Mouse (Mus musculus) MEL (cell line): ENCODE data around the gene Plekhj1. TPM values are rescaled to one million over a fixed set of nuclear protein-coding genes. Genes with fewer than 3 reads are reported as not detected.

ENCODE experiments used
- DNase-seq: peaks from one replicate; pipeline ENCODE4 v3.0.0; 2011; ENCODE audit warnings: low read depth, low spot score
- H3K27ac ChIP-seq: 2 replicates; pipeline ENCODE4 v1.5.1; 2012; ENCODE audit warnings: low read depth, mild to moderate bottlenecking, control low read depth, low read length, moderate library complexity; ENCODE audit not compliant: control insufficient read depth
- H3K27me3 ChIP-seq, 2 experiments: fragments of 150-350 bp in 1 of 2; sonication (generic) in 1 of 2; 2 replicates each; pipeline ENCODE4 v1.6.1; 2012; ENCODE audit warnings: low read length in 2 of 2, mild to moderate bottlenecking in 2 of 2, improper control_type of control experiment in 1 of 2, moderate library complexity in 1 of 2; ENCODE audit not compliant: insufficient read depth in 2 of 2, control insufficient read depth in 1 of 2
- H3K36me3 ChIP-seq, 2 experiments: 2 replicates each; pipeline ENCODE4 v1.6.1; 2012 to 2014; ENCODE audit warnings: low read length in 2 of 2, improper control_type of control experiment in 1 of 2, inconsistent platforms in 1 of 2, mild to moderate bottlenecking in 1 of 2; ENCODE audit not compliant: insufficient read depth in 2 of 2, control insufficient read depth in 1 of 2
- H3K4me1 ChIP-seq, 2 experiments: fragments of 150-350 bp in 1 of 2; sonication (generic) in 1 of 2; 2 replicates each; pipeline ENCODE4 v1.6.1; 2012; ENCODE audit warnings: low read length in 2 of 2, improper control_type of control experiment in 1 of 2, mild to moderate bottlenecking in 1 of 2; ENCODE audit not compliant: insufficient read depth in 2 of 2, control insufficient read depth in 1 of 2
- H3K4me3 ChIP-seq, 2 experiments: fragments of 150-350 bp in 1 of 2; sonication (generic) in 1 of 2; 2 replicates each; pipeline ENCODE4 v1.5.1; 2012; ENCODE audit warnings: low read depth in 2 of 2, low read length in 2 of 2, mild to moderate bottlenecking in 2 of 2, moderate library complexity in 2 of 2, control low read depth in 1 of 2, improper control_type of control experiment in 1 of 2; ENCODE audit not compliant: control insufficient read depth in 1 of 2, insufficient read depth in 1 of 2
- H3K79me2 ChIP-seq: 2 replicates; pipeline ENCODE4 v1.6.1; 2012; ENCODE audit warnings: mild to moderate bottlenecking, low read length, moderate library complexity; ENCODE audit not compliant: control insufficient read depth, poor library complexity, insufficient read depth
- H3K9ac ChIP-seq: 2 replicates; pipeline ENCODE4 v1.6.1; 2012; ENCODE audit warnings: low read depth, mild to moderate bottlenecking, control low read depth, low read length, moderate library complexity; ENCODE audit not compliant: control insufficient read depth, poor library complexity, severe bottlenecking
- H3K9me3 ChIP-seq: fragments of 150-350 bp; sonication (generic); replicated peaks from 2 replicates; pipeline ENCODE4 v1.6.1; 2012; ENCODE audit warnings: mild to moderate bottlenecking, low read length, improper control_type of control experiment, moderate library complexity; ENCODE audit not compliant: insufficient read depth
- BHLHE40 ChIP-seq: IDR thresholded peaks from 2 replicates; pipeline ENCODE4 v1.6.1; 2012; ENCODE audit warnings: low read depth, mild to moderate bottlenecking, inconsistent platforms, low read length, improper control_type of control experiment, borderline replicate concordance
- CHD1 ChIP-seq: IDR thresholded peaks from 2 replicates; pipeline ENCODE4 v1.6.1; 2012; ENCODE audit warnings: low read depth, mild to moderate bottlenecking, inconsistent platforms, low read length, improper control_type of control experiment
- CTCF ChIP-seq, 3 experiments: IDR thresholded peaks in 2 of 3; conservative IDR thresholded peaks in 1 of 3; 2 replicates each; pipeline ENCODE4 v1.5.1; 2011 to 2012; ENCODE audit warnings: low read length in 3 of 3, low read depth in 2 of 3, mild to moderate bottlenecking in 2 of 3, improper control_type of control experiment in 1 of 3, inconsistent platforms in 1 of 3, mixed read lengths in 1 of 3, moderate library complexity in 1 of 3; ENCODE audit not compliant: control insufficient read depth in 1 of 3, insufficient read depth in 1 of 3, poor library complexity in 1 of 3, severe bottlenecking in 1 of 3
- E2F4 ChIP-seq: IDR thresholded peaks from 2 replicates; pipeline ENCODE4 v1.6.1; 2011; ENCODE audit warnings: low read depth, low read length, improper control_type of control experiment, borderline replicate concordance
- ELF1 ChIP-seq: IDR thresholded peaks from 2 replicates; pipeline ENCODE4 v1.6.1; 2014; ENCODE audit warnings: low read depth, mild to moderate bottlenecking, inconsistent platforms, low read length, improper control_type of control experiment, moderate library complexity
- EP300 ChIP-seq, 2 experiments: IDR thresholded peaks; 2 replicates each; pipeline ENCODE4 v1.6.1; 2011; ENCODE audit warnings: improper control_type of control experiment in 2 of 2, low read length in 2 of 2, low read depth in 1 of 2, mild to moderate bottlenecking in 1 of 2
- ETS1 ChIP-seq: IDR thresholded peaks from 2 replicates; pipeline ENCODE4 v1.6.1; 2012; ENCODE audit warnings: low read depth, mild to moderate bottlenecking, inconsistent platforms, low read length, improper control_type of control experiment, moderate library complexity
- GATA1 ChIP-seq: IDR thresholded peaks from 2 replicates; pipeline ENCODE4 v1.6.1; 2011; ENCODE audit warnings: low read depth, low read length, improper control_type of control experiment
- JUND ChIP-seq: IDR thresholded peaks from 2 replicates; pipeline ENCODE4 v1.6.1; 2011; ENCODE audit warnings: low read depth, mild to moderate bottlenecking, improper control_type of control experiment, low read length
- MAFK ChIP-seq: IDR thresholded peaks from 2 replicates; pipeline ENCODE4 v1.6.1; 2011; ENCODE audit warnings: low read depth, mild to moderate bottlenecking, low read length, improper control_type of control experiment, borderline replicate concordance
- MAX ChIP-seq: IDR thresholded peaks from 2 replicates; pipeline ENCODE4 v1.6.1; 2011; ENCODE audit warnings: low read length, improper control_type of control experiment
- MAZ ChIP-seq: IDR thresholded peaks from 2 replicates; pipeline ENCODE4 v1.6.1; 2012; ENCODE audit warnings: low read depth, mild to moderate bottlenecking, inconsistent platforms, low read length, improper control_type of control experiment
- MEF2A ChIP-seq: IDR thresholded peaks from 2 replicates; pipeline ENCODE4 v1.6.1; 2014; ENCODE audit warnings: low read depth, mild to moderate bottlenecking, inconsistent platforms, low read length, improper control_type of control experiment; ENCODE audit not compliant: poor library complexity, insufficient replicate concordance, severe bottlenecking; ENCODE audit errors: extremely low read depth
- MXI1 ChIP-seq: IDR thresholded peaks from 2 replicates; pipeline ENCODE4 v1.6.1; 2011; ENCODE audit warnings: mild to moderate bottlenecking, low read depth, low read length, improper control_type of control experiment
- MYC ChIP-seq: IDR thresholded peaks from 2 replicates; pipeline ENCODE4 v1.6.1; 2011; ENCODE audit warnings: low read depth, mild to moderate bottlenecking, low read length, improper control_type of control experiment, moderate library complexity
- NELFE ChIP-seq: IDR thresholded peaks from 2 replicates; pipeline ENCODE4 v1.6.1; 2011; ENCODE audit warnings: low read depth, low read length, improper control_type of control experiment
- NRF1 ChIP-seq: IDR thresholded peaks from 2 replicates; pipeline ENCODE4 v1.6.1; 2014; ENCODE audit warnings: low read depth, mild to moderate bottlenecking, inconsistent platforms, low read length, improper control_type of control experiment, moderate library complexity; ENCODE audit not compliant: poor library complexity, insufficient read depth, severe bottlenecking
- POLR2A ChIP-seq, 2 experiments: IDR thresholded peaks; 2 replicates each; pipeline ENCODE4 v1.6.1; 2011 to 2012; ENCODE audit warnings: low read length in 2 of 2, mild to moderate bottlenecking in 2 of 2, control low read depth in 1 of 2, improper control_type of control experiment in 1 of 2, low read depth in 1 of 2, moderate library complexity in 1 of 2; ENCODE audit not compliant: control insufficient read depth in 1 of 2, insufficient read depth in 1 of 2, poor library complexity in 1 of 2
- POLR2AphosphoS5 ChIP-seq: IDR thresholded peaks from 2 replicates; pipeline ENCODE4 v1.6.1; 2012; ENCODE audit warnings: low read depth, borderline replicate concordance, mild to moderate bottlenecking, inconsistent platforms, low read length, moderate library complexity, mixed read lengths
- RCOR1 ChIP-seq: IDR thresholded peaks from 2 replicates; pipeline ENCODE4 v1.6.1; 2012; ENCODE audit warnings: low read depth, mild to moderate bottlenecking, inconsistent platforms, low read length, improper control_type of control experiment
- SMC3 ChIP-seq: IDR thresholded peaks from 2 replicates; pipeline ENCODE4 v1.6.1; 2011; ENCODE audit warnings: low read depth, low read length, improper control_type of control experiment
- TBP ChIP-seq: IDR thresholded peaks from 2 replicates; pipeline ENCODE4 v1.8.0; 2011; ENCODE audit warnings: low read depth, low read length, improper control_type of control experiment
- UBTF ChIP-seq: IDR thresholded peaks from 2 replicates; pipeline ENCODE4 v1.6.1; 2012; ENCODE audit warnings: low read depth, mild to moderate bottlenecking, inconsistent platforms, low read length, improper control_type of control experiment, moderate library complexity, borderline replicate concordance; ENCODE audit not compliant: insufficient read depth
- USF1 ChIP-seq: IDR thresholded peaks from 2 replicates; pipeline ENCODE4 v1.6.1; 2014; ENCODE audit warnings: low read depth, mild to moderate bottlenecking, inconsistent platforms, low read length, improper control_type of control experiment, moderate library complexity
- USF2 ChIP-seq, 2 experiments: IDR thresholded peaks; 2 replicates each; pipeline ENCODE4 v1.6.1; 2011 to 2012; ENCODE audit warnings: improper control_type of control experiment in 2 of 2, low read length in 2 of 2, borderline replicate concordance in 1 of 2, inconsistent platforms in 1 of 2, low read depth in 1 of 2, mild to moderate bottlenecking in 1 of 2; ENCODE audit not compliant: insufficient read depth in 1 of 2
- ZC3H11A ChIP-seq: IDR thresholded peaks from 2 replicates; pipeline ENCODE4 v1.6.1; 2012; ENCODE audit warnings: low read depth, mild to moderate bottlenecking, inconsistent platforms, low read length, improper control_type of control experiment
- ZKSCAN1 ChIP-seq: IDR thresholded peaks from 2 replicates; pipeline ENCODE4 v1.6.1; 2012; ENCODE audit warnings: low read depth, mild to moderate bottlenecking, inconsistent platforms, low read length, improper control_type of control experiment, moderate library complexity
- ZMIZ1 ChIP-seq: IDR thresholded peaks from 2 replicates; pipeline ENCODE4 v1.6.1; 2012; ENCODE audit warnings: low read depth, mild to moderate bottlenecking, inconsistent platforms, low read length, improper control_type of control experiment, moderate library complexity
- ZNF384 ChIP-seq: IDR thresholded peaks from 2 replicates; pipeline ENCODE4 v1.6.1; 2012; ENCODE audit warnings: low read depth, mild to moderate bottlenecking, inconsistent platforms, low read length, improper control_type of control experiment
- polyA plus RNA-seq, 2 experiments: library from polyadenylated mRNA; stranded (reverse) in 1 of 2; unstranded in 1 of 2; fragments of >175 nt in 1 of 2; fragments of >200 nt in 1 of 2; gene quantifications; 2 replicates each; pipeline versions ENCODE4 v1.2.1 to v1.2.4; 2012; ENCODE audit warnings: low replicate concordance in 2 of 2, low read depth in 1 of 2; ENCODE audit not compliant: insufficient read length in 2 of 2, insufficient read depth in 1 of 2, missing spikeins in 1 of 2
- total RNA-seq: library from RNA; depleted of rRNA; stranded (reverse); fragments of 300-350 nt; gene quantifications from 2 replicates; pipeline ENCODE4 v1.2.3, GENCODE M21; 2012

Gene Plekhj1
- total and polyA plus RNA-seq, 3 experiments, result 86.9 to 217 TPM; not detected in 1

DNA sequence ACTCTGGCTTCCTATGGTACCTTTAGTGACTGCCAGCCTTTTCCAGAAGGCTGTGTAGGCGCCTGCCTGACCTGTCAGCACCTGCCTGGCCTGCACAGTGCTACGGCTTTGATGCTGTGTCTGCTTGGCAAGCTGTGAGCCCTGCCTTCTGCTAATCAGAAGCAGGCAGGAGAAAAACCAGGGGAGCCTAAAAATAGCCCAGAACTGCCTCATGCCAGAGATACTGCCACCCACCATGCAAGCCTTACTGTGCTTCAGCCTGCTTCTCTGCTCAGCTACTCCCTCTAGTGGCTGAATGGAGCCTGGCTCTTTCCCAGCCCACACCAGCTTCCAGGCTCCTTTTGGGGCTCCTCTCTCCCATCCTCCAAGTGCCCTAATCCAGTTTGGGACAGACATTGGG, 23.9 kb downstream of the Plekhj1 start (continued):
- peak; percentile 38; the same call in 1 of the 2 replicates for TF ChIP-seq JUND
- no peak for TF ChIP-seq TBP
- TF ChIP-seq, all 39 proteins: peak for 21

DNA sequence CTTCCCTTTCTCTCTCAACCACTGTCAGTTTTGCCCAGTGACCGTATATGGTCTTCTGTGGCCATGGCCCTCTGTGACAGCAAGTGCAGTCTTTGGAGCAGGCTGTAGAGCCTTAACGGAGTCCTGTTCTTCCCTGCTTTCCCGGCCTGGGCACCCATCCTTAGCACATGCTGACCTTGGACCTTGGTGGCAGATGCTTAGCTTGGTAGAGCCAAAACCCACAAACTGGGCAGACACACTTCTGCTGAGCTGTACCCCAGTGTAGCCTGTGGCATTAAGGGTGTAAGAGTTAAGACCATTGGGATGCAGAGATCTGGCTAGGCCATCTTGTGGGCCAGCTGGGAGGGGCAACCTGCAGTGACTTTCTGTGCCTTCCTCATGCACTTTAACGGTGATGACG, 24.6 kb downstream of the Plekhj1 start:
- TF ChIP-seq POLR2AphosphoS5, result no peak
- no peak for TF ChIP-seq GATA1
- TF ChIP-seq MAFK, result no peak
- TF ChIP-seq MAX, result no peak
- no peak for TF ChIP-seq SMC3
- TF ChIP-seq MXI1, result no peak
- no peak for TF ChIP-seq MYC
- TF ChIP-seq ZMIZ1, result no peak
- TF ChIP-seq NELFE, result no peak
- TF ChIP-seq E2F4, result no peak
- TF ChIP-seq TBP, result no peak
- no peak for TF ChIP-seq ELF1
- TF ChIP-seq ZNF384, result no peak
- TF ChIP-seq MAZ, result no peak
- TF ChIP-seq POLR2A (IDR thresholded peaks at IDR 0.05; ENCODE audit: control insufficient read depth in 1 of 2, insufficient read depth in 1 of 2, low read depth in 1 of 2, low read length in 2 of 2, poor library complexity in 1 of 2), result no peak
- TF ChIP-seq ZC3H11A, result no peak
- no peak for TF ChIP-seq UBTF
- TF ChIP-seq RCOR1, result no peak
- no peak for TF ChIP-seq NRF1
- TF ChIP-seq, all 39 proteins: peak for 0
- Histone ChIP-seq H3K4me1 (peaks cover 12 to 18% of the 10 kb centered on the region in 2 experiments), H3K79me2 (no peaks in the 10 kb centered on the region; the same call in 1 of the 2 replicates), H3K27ac (no peak overlapping the region), H3K9me3 (no peaks in the 10 kb centered on the region), H3K27me3 (no peaks in the 10 kb centered on the region), H3K9ac (no peak overlapping the region), H3K4me3 (no peak overlapping the region), H3K36me3 (peaks cover 10 to 31% of the 10 kb centered on the region in 2 experiments)
- DNase-seq, result no peak

DNA sequence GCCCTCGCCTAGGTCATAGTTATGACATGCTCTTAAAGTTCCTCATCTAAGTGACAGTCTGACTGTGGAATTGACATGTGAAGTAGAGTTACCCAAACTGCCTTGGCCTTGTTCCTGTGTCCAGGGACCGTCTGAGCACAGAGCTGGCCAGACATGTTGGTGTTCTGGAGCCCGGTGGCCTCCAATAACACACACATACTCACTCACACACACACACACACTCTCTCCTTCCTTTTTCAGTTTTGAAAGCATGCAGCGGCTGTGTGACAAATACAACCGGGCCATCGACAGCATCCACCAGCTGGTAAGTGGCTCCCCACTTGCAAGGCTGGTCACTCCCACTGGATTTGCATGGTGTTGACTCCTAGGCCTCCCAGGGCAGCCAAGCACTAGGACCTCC, 30.1 kb downstream of the Plekhj1 start:
- Histone ChIP-seq H3K79me2 (peaks cover 7% of the 10 kb centered on the region; the same call in 1 of the 2 replicates), H3K27me3 (no peaks in the 10 kb centered on the region), H3K27ac (no peak overlapping the region), H3K4me3 (no peak overlapping the region), H3K4me1 (peaks cover 2 to 7% of the 10 kb centered on the region in 2 experiments; a peak in 1 of 4 replicates), H3K9me3 (no peaks in the 10 kb centered on the region), H3K9ac (no peak overlapping the region), H3K36me3 (peaks cover under 1 to 34% of the 10 kb centered on the region in 2 experiments; a peak in 3 of 4 replicates)
- TF ChIP-seq NRF1 (no peak), MXI1 (no peak), USF2 (IDR thresholded peaks at IDR 0.05; ENCODE audit: borderline replicate concordance in 1 of 2, insufficient read depth in 1 of 2, low read depth in 1 of 2, low read length in 2 of 2) (no peak), EP300 (IDR thresholded peaks at IDR 0.05; ENCODE audit: low read depth in 1 of 2, low read length in 2 of 2) (no peak), RCOR1 (no peak), ZKSCAN1 (no peak), ETS1 (no peak), E2F4 (no peak), CTCF (IDR thresholded peaks at IDR 0.05 in 2 of 3, conservative IDR thresholded peaks at IDR 0.05 in 1 of 3; ENCODE audit: control insufficient read depth in 1 of 3, insufficient read depth in 1 of 3, low read depth in 2 of 3, low read length in 3 of 3, poor library complexity in 1 of 3, severe bottlenecking in 1 of 3) (no peak), GATA1 (no peak), MEF2A (no peak), BHLHE40 (no peak), CHD1 (no peak), JUND (no peak), POLR2AphosphoS5 (no peak), UBTF (no peak), USF1 (no peak)
- no peak for DNase-seq
